Mouse (Mus musculus): Measurements from ENCODE around the gene Sphkap. TPM values are rescaled to one million over a fixed set of nuclear protein-coding genes. Genes with fewer than 3 reads are reported as not detected.

Sphkap gene
- polyA plus RNA-seq, 1 experiment from 2014 or later, result 1.6 TPM

DNA sequence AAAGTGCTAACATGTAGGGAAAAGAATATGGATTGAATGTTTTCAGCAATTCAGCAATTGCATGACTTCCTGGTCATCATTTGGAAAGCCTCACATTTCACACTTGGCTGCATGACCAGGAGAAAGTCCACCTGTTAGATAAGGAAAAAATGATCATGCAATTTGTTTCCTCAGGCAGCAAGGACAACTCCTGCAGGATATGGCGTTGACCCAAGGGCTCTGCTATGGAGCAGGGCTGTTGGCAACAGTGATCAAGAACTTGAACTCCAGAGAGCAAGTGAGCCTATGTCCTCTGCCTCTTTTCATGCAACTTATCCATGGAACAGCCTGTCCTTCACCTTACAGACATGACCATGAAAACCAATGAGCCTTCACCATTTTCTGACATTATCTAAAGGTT lies 198.0 kb downstream of the Sphkap start:
- DNase-seq (ENCODE audit: low spot score) (no peak), ATAC-seq (replicated peaks; ENCODE audit: insufficient number of reproducible peaks, low FRiP score, low TSS enrichment, low read depth) (no peak)
- Histone ChIP-seq H3K4me1 (ENCODE audit: control insufficient read depth, insufficient read depth, low read length) (no peaks in the 10 kb centered on the region), H3K27ac (replicated peaks; ENCODE audit: low read depth, low read length) (no peak overlapping the region), H3K9me3 (replicated peaks; ENCODE audit: control insufficient read depth, low read length) (no peaks in the 10 kb centered on the region), H3K9ac (replicated peaks; ENCODE audit: low read length) (no peak overlapping the region), H3K4me3 (ENCODE audit: low read depth, low read length) (no peak overlapping the region), H3K27me3 (ENCODE audit: control insufficient read depth, insufficient read depth, low read length) (no peaks in the 10 kb centered on the region), H3K36me3 (replicated peaks; ENCODE audit: control insufficient read depth, insufficient read depth, low read depth, low read length) (no peaks in the 10 kb centered on the region), H3K4me2 (ENCODE audit: low read depth, low read length) (no peak overlapping the region)
- WGBS, result 71% methylated on average over 1 of the region's 1 CpGs

Other genes with a start within 250 kb of the Sphkap start
- gene Daw1, start 248.4 kb downstream of the Sphkap start, polyA plus RNA-seq (2014; fragmentation: Nextera tagmentation; extraction: Ambion mirVana), result not detected in 2 replicates

Data from embryonic facial prominence, embryonic 11.5 days (tissue).